Mouse (Mus musculus) mesoderm, embryonic 11.5 days (tissue): ENCODE results near the gene Slc7a1.

ENCODE experiments used
- DNase-seq: peaks from one replicate; pipeline ENCODE4 v3.0.0-alpha.2; 2012; ENCODE audit warnings: low read depth, low spot score

Gene Slc7a1

DNA sequence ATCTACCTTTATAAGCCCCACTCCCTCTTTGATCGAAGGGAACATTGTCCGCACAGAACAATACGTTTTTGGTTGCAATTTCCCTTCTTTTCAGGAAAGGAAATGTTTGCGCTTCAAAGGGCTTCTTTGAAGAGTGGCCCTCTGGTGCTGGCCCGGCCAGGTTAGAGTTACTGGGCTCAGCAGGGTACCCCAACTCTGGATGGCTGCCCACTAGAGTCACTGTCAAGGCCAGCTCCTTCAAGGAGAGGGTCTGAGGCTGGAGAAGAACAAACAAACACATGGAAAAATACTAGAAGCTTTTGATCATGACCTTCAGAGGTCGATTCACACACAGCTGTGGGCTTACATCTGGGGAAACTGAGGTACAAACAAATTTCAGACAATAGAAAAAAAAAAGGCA is 6.9 kb downstream of the Slc7a1 start:
- DNase-seq, result no peak

DNA sequence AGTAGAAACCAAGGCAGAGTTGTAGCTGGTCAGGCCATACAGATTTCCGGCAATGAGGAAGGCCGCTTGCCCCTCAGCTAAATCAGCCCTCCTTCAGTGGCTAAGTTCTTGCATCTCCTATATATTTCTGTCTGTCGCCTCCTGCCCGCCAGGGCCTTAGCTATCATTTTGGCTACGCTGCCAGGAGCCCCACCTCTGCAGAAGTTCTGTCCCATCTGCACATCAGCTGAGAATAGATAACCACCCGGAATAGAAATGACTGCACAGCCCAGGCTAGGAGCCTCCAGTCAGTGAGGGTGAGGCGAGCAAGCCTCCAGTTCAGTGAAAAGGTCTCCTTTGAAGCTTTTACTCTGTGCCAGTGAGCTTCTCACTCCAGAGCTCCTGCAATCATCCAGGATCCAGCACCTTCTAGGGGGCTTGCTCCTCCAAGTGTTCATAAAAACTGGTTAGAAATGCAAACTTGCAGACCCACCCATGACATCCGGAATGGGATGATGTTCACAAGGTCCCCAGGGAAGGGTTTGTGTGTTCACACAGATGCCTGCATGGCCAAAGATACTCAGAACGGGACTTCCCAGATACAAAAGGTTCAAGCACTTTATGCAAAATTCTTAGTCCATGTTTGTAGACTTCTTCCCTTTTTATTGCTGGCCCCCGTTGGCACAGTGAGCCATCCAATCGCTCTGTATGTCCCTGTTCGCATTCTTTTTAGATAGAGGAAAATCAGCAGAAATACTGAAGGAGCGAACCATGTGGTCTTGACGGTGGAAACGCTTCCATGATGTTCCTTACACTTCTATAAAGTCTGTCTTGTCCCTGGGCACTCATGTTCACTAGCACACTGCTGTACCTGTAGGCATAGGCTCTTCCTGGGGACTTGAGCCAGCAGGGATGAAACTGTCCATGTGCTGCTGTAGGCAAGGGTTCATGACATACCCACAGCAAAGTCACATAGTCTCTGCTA is 10.4 kb downstream of the Slc7a1 start:
- DNase-seq, result no peak

DNA sequence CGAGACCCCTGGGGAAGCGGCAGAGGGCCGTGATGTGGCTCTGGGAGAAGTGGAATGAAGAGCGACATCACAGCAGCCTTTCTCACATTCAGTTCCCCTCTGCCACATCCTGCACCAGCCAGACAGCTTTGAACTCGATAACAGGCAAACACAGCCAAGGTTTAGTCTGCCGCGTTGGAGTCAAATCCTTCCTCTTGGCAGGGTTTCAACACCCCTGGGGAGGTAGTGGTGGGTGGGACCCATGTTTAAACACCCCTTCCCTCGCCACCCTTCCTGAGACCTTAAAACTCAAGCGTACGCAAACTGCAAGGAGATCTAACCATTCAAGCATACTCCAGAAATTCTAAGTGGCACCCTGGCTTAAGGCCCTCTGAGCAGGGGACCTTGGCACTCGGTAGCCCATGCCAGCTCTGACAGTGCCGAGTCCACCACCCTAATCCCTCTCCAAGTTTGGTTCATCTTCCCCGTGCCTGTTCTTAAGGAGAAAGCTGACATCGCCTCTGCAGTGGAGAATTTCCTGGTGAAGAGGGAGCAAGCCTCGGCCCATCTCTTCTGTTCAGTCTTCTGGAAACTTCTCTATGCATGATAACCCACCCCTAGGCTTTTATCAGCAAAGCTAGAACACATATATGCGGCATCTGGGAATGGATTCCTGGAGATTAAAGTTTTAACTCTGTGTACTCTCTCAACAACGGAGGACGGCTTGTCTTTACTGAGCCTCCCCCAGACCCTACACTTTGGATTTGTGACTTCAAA is 11.3 kb downstream of the Slc7a1 start:
- no peak for DNase-seq

DNA sequence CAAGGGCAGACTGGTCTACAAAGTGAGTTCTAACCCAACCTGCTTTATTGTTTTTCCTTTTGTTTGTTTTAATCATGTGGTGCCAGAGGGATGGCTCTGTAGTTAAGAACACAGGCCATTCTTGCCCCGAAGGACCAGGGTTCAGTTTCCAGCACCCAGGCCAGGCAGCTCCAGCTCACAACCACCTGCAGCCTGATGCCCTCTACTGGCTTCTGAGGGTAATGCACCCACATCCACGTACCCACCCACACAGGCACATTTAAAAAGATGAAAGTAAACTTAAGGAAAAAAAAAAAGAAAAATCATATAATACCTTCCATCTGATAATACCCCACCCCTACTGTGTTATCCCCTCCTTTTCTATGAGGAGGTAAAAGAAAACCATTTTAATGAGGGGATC is 11.9 kb downstream of the Slc7a1 start:
- DNase-seq, result no peak

DNA sequence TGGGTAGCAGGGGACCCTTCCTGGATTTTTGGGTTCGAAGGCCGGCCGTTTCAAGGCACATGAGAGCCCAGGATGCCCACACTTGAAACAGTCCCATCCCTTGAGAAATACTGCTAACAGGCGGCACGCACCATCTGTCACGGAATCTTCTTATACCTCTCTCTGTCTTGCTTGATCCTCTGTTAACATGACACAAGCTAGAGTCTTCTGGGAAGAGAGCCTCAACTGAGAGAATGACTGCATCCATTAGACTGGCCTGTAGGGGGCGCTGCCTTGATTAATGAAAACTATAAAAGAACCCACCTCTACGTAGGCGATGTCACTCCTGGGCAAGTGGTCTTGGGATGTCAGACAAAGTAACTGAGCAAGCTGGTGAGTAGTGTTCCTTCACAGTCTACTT is 13.2 kb downstream of the Slc7a1 start:
- DNase-seq, result no peak

DNA sequence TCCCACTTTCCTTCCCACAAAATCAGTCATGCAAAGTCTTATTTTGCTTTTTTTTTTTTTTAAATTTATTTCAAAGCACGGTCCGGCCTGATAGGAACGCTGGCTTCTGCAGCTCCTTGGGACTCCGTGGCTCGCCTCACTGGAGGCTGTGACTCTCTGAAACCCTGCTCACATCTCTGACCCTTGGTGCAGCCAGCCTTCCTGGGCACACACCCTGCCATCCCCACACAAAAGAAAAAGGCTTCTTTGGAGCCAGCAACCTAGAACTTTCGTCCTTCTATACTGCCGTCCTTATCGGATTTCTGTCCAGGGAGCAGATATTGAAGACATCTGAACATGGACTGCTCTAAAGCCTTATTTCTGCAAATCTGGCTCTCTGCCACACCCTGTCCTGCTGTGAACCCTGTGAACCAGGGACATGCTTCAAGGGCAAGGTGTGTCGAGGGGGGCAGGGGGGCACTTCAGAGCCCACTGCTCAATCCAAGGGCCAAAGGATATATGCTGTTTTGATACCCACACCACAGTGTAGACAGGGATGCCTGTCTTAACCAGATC is 15.1 kb downstream of the Slc7a1 start:
- no peak for DNase-seq

DNA sequence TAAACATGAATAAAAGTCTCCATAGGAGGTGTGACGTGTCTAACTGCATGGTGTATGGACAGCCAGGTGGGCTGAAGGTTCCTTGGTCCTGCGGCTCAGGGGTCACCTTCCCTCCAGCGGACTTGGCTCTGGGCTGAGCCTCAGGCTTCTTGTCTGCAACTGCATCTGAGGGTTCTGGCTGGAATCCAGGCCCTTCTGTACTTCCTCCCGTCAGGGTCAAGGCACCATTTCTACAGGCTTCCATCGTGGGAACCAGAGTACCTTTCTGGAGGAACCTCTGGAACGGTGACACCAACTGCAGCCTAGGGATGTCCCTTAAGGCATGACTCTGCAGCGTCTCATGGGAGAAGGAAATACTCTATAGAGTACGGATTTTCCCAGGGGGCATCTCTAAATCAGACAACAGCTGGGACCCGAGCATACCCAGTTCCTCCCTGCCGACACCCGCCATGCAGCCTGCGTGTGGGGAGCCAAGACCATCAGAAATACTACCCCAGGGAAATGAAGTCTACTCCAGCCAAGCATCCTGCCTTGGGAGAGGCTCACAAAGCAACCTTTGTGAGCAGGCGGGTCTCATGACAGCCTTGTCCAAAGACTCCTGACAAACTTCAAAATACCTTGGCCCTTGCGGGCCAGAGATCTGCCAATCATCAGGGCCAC is 15.7 kb downstream of the Slc7a1 start:
- DNase-seq, result no peak

DNA sequence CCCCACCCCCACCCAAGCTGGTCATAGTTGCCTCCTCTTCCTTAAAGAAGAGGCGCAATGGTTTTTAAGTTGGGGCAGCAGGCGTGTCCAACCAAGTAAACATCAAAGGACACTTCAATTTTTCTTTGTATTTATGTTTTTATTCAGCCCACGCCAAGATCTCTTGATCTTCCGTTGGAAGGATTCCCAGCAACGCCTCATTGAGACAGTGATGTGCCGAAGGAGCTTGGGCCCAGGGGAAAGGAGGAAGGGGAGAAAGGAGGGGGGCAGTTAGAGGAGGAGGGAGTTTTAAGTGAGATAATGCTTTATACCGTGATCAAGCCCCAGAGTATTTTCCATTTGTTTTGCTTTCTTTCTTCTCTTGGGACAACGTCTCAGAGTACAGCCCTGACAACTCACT is 18.6 kb downstream of the Slc7a1 start:
- DNase-seq, result no peak

DNA sequence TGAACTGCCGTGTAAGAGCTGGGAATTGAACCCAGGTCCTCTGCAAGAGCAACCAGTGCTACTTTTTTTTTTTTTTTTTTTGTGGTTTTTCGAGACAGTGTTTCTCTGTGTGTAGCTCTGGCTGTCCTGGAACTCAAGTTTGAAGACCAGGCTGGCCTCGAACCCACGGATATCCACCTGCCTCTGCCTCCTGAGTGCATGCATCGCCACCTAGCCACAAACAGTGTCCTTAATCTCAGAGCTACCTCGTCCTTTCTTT is 19.5 kb downstream of the Slc7a1 start:
- no peak for DNase-seq

DNA sequence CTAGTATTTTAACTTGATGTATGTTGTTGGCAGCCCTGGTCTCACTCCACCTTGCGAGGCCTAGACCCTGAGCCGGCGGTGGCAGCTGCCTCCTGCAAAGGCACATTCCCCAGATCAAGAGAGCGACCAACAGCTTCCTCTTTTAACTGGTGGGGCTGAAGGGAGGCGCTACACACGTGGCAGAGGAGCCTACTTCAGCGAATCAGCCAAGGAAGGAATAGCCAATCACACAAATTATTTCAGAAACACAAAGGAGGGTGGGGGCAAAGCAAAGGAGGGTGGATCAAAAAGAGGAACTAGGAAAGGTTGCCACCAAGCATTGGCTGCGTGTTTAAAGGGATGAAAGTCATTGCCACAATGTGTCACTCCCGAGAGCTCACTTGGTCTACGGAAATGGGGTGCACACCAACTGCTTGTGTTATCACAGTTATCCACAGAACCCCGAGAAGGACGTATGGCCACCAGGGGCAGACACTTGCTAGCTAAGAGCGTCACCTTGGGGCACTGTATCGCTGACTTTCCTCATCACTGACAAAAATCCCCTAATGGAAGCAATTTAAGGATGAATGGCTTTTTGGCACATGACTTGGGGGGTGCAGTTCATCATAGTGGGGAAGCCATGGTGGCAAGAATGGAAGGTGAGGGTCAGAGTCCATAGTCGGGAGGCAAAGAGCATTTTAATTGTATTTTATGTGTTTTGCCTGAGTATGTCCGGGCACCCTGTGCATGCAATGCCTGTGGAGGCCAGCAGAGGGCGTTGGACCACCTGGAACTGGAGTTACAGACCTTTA is 20.1 kb downstream of the Slc7a1 start:
- no peak for DNase-seq

DNA sequence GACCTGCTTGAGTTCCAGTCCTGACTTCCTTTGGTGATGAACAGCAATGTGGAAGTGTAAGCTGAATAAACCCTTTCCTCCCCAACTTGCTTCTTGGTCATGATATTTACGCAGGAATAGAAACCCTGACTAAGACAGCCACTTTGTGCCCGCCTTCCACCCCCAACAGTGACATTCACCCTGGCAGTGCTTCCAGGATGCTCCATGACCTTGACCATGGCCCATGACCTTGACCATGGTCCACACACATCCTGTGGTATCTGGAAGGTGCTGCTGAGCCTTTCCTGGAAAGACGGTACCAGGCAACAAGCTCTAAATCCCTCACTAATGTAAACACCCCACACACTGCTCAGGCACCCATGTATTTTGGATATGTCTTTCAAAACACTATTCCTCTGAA is 21.0 kb downstream of the Slc7a1 start:
- DNase-seq, result no peak

DNA sequence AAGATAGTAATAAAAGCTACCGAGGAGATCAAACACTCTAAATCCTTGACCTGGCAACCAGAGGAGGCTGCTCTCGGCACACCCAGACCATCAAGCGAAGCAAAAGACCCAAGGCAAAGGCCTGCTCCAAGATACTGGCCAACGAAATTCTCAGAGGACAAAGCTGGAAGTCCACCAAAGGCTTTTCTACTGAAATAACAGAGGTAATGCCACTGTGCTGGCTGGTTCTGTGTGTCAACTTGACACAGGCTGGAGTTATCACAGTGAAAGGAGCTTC is 21.5 kb downstream of the Slc7a1 start:
- no peak for DNase-seq

DNA sequence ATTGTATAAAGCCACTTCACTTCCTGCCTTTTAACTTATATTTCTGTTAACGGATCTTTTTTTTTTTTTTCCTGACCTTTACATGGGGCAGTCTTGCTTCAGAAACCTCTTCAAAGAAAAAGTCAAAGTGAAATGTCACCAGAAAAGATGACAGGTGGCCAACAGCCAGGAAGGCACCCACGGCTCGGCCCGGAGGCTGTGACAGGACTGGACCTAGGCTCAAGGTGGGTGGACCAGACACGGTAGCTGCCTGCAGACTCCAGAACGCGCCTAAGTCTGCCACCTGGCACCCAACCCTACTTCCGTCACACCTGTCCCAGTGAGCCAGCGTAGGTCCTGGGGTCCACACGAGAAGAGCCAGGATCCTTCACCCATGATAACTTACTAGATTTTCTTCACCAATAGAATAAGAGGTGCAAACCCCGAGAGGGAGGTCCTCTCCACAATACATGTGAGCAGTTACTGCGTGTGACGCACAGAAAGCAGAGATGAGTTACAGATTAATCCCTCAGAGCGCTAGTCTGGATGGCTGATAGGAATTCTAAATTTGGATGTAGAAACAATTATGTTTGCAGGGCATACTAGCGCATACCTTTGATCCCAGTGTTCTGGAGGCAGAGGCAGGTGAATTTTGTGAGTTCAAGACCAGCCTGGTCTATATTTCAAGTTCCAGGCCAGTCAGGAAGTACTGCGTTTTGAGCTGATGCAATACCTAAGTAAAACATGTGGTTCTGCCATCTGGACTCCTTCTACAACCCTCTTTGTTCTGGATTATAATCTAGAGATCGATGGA is 22.1 kb downstream of the Slc7a1 start:
- DNase-seq, result no peak

DNA sequence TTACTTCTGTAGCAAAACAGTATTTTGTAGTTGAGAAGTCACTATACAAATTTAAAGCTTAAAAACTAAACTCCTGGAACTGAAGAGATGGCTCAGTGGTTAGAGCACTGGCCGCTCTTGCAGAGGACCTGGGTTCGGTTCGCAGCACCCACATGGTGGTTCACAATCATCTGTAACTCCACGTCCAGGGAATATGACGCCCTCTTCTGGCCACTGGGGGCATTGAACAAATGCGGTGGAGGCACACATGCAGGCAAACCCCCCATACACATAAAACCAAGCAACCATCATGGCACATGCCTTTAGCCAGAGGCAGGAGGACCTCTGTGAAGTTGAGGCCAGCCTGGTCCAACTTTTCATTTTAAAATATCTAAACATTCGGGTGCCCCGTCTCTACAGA is 23.3 kb downstream of the Slc7a1 start:
- DNase-seq, result no peak

DNA sequence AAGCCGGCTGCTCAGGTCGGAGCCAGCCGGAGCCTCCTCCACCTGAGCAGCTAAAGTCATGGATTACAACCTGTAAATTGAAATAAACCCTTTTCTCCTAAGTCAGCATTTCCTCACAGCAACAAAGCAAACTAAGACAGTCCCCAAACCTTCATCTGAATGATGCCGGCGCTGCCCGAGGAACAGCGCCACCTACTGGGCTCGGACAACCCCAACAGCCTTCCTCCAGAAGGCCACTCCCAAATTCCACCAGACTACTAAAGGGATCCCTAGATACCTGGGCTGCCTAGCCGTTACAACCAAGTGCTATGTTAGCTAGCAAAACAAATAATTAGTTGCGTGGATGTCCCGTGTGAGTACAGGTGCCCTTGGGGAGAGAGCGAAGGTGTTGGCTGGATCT is 24.2 kb downstream of the Slc7a1 start:
- peak; percentile 32 for DNase-seq

DNA sequence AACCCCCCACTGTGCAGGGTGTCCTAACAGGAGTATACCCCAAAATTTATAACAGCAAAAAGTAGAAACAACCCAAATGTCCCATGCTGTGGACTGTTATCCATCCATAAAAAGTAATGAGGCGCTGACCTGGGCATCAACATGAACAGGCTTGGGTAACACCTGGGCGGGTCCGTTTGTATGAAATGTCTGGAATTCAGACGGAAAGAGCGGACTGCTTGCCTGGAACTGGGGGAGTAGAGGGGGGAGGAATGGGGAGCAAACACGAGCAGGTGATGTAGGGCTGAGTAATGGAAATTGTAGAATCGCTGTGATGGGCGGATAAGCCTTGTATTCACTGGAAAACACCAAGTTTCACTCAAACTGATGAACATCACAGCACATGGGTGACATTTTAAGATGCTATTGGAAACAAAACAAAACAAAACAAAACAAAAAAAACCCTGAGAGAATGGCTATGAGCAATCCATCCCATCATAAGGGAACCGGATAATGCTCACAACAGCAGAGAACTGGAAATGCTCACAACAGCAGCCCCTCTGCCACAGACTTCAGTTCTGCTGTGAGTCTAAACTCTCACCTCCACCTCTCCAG is 26.5 kb downstream of the Slc7a1 start:
- no peak for DNase-seq

DNA sequence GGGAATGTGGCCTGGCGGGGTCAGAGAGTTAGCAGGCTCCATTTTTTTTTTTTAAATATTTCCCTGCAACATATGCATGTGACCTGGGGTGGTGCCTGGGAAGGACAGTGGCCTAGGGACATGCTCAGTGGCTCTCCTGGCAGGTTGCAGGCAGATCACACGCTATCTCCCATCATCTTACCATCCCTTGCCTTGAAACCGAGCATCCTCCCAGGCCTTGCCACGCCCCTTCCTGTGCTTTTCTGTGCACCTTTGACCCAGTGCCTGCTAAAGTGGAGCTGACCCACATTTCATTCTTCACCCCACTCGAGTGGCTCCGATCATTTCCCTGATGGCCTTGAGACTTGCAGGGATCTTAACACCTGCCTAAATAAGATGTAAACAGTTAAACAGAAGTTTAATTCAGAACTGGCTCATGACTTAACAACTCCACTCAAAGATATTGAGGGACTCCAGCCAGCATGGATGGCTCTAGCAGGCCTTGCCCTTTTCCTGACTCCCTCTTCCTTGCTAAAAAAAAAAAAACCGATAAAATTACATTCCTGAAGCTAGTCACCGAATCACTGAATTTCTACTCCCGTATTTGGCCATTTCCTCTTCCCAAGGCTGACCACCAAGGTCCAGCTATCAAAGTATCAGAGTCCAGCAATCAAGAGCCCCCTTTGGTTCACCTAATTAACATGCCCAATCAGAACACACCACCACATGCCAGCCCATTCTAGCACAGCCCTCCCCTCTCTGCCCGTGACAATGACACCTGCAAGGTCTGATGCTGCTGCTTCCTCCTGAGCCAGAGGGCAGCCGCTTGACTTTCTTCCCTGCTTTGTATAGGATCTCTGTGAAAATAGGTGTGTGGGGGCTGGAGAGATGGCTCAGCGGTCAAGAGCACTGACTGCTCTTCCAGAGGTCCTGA is 27.4 kb downstream of the Slc7a1 start:
- no peak for DNase-seq

DNA sequence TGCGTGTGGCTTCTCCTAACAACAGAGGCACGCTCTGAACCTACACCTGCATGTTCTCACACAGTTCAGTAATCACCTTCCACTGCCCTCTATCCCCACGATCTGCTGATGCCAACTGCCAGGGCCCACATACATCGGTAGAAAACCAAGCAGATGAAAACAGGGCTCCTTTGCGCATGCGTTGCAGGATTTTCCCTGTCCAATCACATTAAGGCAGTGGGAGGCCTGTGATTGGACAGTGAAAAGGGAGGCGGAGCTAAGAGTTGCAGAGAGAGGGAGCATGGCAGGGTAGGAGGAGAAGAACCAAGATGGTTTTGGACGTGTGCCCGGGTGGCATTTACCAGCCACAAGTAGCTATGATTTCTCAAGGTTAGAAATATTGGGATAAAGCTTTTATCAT is 28.3 kb downstream of the Slc7a1 start:
- no peak for DNase-seq

DNA sequence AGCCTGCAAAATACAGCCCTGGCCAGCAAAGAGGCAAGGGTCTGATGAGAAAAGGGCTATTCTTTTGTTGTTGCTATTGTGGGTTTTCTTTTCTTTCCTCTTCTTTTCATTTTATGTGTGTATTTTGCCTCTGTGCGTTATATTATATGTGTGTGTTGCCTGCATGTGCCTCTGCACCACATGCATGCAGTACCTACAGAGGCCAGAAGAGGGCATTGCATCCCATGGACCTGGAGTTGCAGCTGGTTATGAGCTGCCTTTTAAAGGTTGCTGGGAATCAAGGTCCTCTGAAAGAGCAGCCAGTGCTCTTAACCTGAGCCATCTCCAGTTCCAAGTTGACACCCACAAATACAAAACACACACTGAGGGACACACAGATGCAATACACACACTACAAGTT is 29.1 kb downstream of the Slc7a1 start:
- peak; percentile 24 for DNase-seq

DNA sequence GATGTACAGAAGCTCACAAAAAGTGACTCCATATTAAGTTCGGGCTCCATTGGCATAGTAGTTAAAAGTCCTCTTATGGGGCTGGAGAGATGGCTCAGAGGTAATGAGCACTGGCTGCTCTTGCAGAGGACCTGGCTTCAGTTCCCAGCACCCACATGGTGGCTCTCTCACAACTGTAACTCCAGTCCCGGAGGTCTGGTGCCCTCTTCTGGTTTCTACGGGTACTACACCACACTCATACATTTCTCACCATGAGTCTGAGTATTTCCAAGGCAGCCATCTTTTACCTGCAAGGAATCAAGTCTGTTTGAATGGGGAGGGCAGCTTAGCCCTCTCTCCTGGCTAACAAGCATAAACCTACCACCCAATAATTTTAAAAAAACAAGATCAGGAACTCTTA is 30.5 kb downstream of the Slc7a1 start:
- DNase-seq, result no peak
